Mouse (Mus musculus) ovary, adult 18-20 months (tissue): ENCODE data around the gene Il6st.

Source experiments
- DNase-seq: peaks from one replicate; pipeline ENCODE4 v3.0.0; 2022; ENCODE audit warnings: low spot score, mixed read lengths

Gene Il6st

DNA sequence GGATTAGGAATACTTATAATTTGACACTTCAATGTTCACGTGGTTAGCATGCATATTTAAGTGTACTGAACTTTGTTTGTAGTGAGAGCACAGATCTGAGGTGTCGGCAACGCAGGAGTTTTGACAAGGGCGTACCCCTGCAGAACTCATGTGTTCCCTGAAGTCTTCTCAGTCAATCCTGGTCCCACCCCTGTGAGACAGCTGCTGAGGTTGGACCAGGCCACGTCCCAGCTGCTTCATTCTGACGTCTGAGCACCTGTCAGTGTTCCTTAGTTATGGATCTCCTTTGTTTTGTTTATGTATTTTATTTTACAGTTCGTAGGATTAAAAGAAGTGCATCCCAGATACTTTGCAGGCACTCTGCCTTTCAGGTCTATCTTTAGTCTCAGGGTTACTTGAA, 19.1 kb downstream of the Il6st start:
- DNase-seq, result no peak

GRCm38 (mm10) chr13:112486236-112486635, 22.4 kb downstream of the Il6st start:
- DNase-seq, result no peak

GRCm38 (mm10) chr13:112486676-112487075, 22.8 kb downstream of the Il6st start:
- DNase-seq, result no peak

DNA sequence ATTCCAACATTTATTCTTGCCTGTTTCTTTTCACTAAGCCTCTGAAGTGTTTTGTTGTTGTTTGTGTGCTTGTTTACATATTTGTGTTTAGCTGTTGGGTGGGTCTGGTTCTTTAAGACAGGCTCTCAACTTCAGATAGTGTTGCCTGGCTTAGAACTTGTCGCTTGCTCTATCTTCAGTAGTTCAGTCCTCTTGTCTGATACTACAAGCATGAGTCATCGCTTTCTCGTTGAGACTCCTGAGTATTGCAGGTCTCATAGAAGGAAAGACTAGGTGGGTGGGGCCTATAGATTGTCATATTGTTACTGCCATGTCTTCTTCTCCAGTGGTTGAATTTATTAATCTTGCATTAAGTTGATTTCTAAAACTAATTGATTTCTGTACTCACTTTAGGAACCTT, 26.2 kb downstream of the Il6st start:
- DNase-seq, result no peak

DNA sequence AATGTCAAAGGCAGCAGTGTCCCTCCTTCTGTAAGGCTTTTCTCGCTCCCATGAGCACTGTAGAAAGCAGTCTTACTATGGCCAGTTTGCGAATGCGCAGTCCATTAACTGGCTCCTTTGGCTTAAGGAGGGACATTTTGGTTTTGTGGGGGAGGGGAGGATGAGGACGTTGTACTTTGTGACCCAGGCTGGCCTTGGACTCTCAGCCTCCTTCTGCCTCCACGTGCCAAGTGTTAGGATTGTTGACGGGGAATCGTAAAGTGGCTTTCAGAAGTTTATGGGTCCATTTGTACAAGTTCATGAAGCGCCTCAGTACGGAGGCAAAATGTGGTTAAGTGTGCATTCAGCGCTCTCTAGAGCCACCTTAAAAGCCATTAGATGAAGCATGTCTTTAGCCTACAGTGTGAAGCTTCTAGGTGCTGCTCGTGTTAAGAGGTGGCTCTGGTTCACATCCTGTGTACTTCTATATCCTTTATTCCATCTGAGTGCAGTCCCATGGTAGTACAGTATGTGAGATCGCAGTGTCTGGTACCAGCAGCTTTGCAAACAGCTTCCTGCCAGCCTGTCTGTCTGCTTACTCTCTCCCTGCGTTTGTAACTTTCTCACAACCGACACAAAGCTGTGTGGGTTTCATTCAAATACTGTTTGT, 27.9 kb downstream of the Il6st start:
- DNase-seq, result no peak

- DNase-seq, result no peak
These were observed 28.4 kb downstream of the Il6st start for GRCm38 (mm10) chr13:112492285-112492678.

DNA sequence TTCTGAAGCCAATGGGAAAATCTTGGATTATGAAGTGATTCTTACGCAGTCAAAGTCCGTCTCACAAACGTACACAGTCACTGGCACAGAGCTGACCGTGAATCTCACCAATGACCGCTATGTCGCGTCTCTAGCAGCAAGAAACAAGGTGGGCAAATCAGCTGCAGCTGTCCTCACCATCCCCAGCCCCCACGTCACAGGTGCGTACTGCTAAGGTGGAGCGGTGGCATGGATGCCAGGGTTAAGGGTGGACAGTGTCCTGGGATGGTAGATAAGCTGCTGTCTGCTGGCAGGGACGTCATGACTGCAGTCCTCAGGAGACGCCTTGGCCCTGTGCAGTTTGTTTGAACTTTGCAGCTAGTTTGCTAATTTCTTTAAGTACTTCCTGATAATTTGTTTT, 30.7 kb downstream of the Il6st start:
- no peak for DNase-seq

- no peak for DNase-seq
These were observed 36.2 kb downstream of the Il6st start for GRCm38 (mm10) chr13:112500027-112500426.

GRCm38 (mm10) chr13:112500466-112500865, 36.6 kb downstream of the Il6st start:
- no peak for DNase-seq

DNA sequence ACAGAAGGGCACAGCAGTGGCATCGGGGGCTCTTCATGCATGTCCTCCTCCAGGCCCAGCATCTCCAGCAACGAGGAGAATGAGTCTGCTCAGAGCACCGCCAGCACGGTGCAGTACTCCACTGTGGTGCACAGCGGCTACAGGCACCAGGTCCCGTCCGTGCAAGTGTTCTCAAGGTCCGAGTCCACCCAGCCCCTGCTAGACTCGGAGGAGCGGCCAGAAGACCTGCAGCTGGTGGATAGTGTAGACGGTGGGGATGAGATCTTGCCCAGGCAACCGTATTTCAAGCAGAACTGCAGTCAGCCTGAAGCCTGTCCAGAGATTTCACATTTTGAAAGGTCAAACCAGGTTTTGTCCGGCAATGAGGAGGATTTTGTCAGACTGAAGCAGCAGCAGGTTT, 40.0 kb downstream of the Il6st start:
- no peak for DNase-seq

GRCm38 (mm10) chr13:112505436-112505835, 41.6 kb downstream of the Il6st start:
- no peak for DNase-seq

- DNase-seq, result no peak
These were observed 42.9 kb downstream of the Il6st start for GRCm38 (mm10) chr13:112506766-112507165.

DNA sequence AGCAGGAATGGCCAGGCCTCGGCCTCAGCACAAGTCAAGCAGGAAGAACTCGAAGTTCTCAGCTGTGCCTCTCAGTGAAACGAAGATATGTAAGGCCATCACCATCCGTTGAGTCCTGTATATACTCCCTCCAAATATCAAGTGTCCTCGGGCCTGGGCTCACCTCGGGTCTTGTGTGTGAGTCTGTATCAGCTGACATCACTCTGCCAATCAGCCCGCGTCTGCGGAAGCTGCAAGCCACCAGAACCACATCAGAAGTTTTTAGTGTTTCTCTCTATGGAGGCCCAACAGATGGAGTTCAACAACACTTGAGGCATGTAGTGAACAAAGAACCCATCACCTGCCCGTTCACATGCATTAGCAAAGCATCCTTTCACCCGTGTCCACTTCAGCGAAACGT, 43.8 kb downstream of the Il6st start:
- no peak for DNase-seq

- no peak for DNase-seq
These were observed 44.6 kb downstream of the Il6st start for GRCm38 (mm10) chr13:112508487-112508886.

GRCm38 (mm10) chr13:112509465-112509864, 45.6 kb downstream of the Il6st start:
- no peak for DNase-seq

DNA sequence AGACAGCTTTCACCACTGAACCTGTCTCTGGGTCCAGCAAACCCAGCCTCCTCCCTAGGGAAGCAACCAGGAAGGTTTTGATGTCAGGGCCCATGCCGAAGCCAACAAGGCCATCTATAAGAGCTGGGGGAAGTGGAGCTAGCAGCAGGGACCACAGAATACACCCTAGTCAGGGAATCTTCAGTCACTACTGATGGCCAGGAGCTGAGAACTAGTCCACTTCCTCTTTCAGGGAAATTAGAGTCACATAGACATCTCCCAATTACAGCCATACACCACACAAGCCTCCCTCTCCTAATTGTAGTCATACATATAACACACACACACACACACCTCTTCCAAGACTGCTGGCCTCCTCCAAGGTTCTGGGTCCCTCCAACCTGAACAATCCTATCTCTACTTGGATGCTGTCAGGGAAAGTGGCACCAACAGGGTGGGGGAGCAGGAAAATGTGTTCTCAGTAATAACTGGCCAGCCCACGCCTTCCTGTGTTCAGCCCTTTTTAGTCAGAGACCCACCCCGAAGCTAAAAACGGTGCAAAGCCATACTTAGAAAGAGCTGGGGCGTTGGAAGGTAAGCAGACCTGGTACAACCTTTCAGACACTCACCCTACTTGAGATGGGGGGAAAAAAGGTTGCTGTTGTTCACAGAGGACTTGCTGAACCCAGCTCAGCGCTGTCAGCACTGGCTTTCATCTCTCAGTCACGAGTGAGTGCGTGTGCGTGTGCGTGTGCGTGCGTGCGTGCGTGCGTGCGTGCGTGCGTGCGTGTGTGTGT, 46.8 kb downstream of the Il6st start:
- DNase-seq, result no peak

GRCm38 (mm10) chr13:112511261-112511660, 47.4 kb downstream of the Il6st start:
- no peak for DNase-seq

- no peak for DNase-seq
These were observed 47.9 kb downstream of the Il6st start for GRCm38 (mm10) chr13:112511810-112512209.

GRCm38 (mm10) chr13:112512824-112513223, 49.0 kb downstream of the Il6st start:
- no peak for DNase-seq

GRCm38 (mm10) chr13:112514546-112514945, 50.7 kb downstream of the Il6st start:
- no peak for DNase-seq

DNA sequence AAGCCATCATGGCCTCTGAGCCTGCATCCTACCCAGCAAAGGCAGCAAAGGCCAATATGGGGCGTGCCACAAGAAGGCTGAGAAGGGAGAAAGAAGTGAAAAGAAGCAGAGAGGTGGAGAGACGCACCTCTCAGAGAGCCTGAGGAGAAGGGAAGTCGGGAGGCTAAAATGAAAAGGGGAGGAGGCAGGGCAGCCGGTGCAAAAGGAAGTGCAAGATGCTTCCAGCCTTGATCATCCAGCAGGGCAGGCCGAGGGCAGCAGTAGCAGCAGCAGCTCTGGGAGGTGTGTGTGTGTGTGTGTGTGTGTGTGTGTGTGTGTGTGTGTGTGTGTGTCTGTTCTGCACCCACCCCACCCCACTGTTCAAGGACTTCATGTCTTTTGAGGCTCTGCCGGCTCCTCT, 58.4 kb downstream of the Il6st start:
- no peak for DNase-seq

- no peak for DNase-seq
These were observed 59.0 kb downstream of the Il6st start for GRCm38 (mm10) chr13:112522896-112523295.

DNA sequence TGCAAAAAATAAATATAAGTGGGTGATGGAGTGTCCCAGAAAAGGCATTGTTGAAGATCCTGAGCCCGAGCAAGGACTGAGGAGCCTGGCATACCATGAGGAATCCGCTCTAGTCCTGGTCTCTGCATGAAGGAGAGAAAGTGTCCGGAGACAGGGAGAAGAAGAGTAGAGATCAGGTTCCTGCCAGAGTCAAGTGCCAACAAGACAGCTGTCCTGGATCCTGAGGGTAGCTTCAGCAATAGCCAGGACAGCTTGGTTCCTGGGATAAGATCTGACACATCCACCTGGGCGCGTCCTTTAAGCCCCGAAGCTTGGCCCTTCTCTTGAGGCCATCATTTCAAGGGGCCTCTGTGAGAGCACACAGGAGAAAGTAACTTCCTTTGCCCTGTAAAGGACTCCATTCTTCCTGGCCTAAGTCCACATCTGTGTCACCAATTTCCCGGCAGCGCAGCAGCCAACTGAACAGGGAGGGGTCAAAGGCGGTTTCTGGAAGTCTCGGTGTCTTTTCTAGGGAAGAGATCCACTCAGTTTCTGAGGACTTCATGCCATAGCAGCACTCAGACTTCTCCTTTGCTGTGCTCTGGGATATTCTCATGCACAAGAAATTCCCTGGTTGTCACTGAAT, 59.6 kb downstream of the Il6st start:
- no peak for DNase-seq
